Mouse (Mus musculus) ES-E14 (cell line): ENCODE data around the gene P4ha2. TPM values are rescaled to one million over a fixed set of nuclear protein-coding genes. Genes with fewer than 3 reads are reported as not detected.

Experiments used
- DNase-seq: peaks from one replicate; pipeline ENCODE4 v3.0.0-alpha.2; 2013; ENCODE audit warnings: low read depth, low spot score
- H3K27ac ChIP-seq: 2 replicates; pipeline ENCODE4 v1.5.1; 2012; ENCODE audit warnings: low read depth, mild to moderate bottlenecking, low read length, moderate library complexity, mixed read lengths; ENCODE audit not compliant: poor library complexity, insufficient read depth, severe bottlenecking
- H3K36me3 ChIP-seq: 2 replicates; pipeline ENCODE4 v1.6.1; 2012; ENCODE audit warnings: mild to moderate bottlenecking, low read length, moderate library complexity, mixed read lengths; ENCODE audit not compliant: control insufficient read depth, poor library complexity, insufficient read depth, severe bottlenecking
- H3K4me1 ChIP-seq, 2 experiments: fragments of 150-350 bp in 1 of 2; sonication (generic) in 1 of 2; 2 replicates each; pipeline ENCODE4 v1.6.1; 2012; ENCODE audit warnings: low read length in 2 of 2, mild to moderate bottlenecking in 1 of 2, mixed read lengths in 1 of 2; ENCODE audit not compliant: control insufficient read depth in 2 of 2, insufficient read depth in 2 of 2, poor library complexity in 1 of 2
- H3K4me3 ChIP-seq, 2 experiments: fragments of 150-350 bp in 1 of 2; sonication (generic) in 1 of 2; 2 replicates each; pipeline ENCODE4 v1.5.1; 2012; ENCODE audit warnings: low read length in 2 of 2, low read depth in 1 of 2, mild to moderate bottlenecking in 1 of 2, mixed read lengths in 1 of 2; ENCODE audit not compliant: insufficient read depth in 1 of 2, poor library complexity in 1 of 2, severe bottlenecking in 1 of 2
- H3K9ac ChIP-seq: 2 replicates; pipeline ENCODE4 v1.6.1; 2012; ENCODE audit warnings: low read depth, mild to moderate bottlenecking, low read length, mixed read lengths; ENCODE audit not compliant: poor library complexity, insufficient read depth, severe bottlenecking
- H3K9me3 ChIP-seq: fragments of 150-350 bp; sonication (generic); 2 replicates; pipeline ENCODE4 v1.6.1; 2012; ENCODE audit warnings: low read depth, mild to moderate bottlenecking, low read length; ENCODE audit not compliant: control insufficient read depth, insufficient read depth
- CHD2 ChIP-seq: IDR thresholded peaks from 2 replicates; pipeline ENCODE4 v1.6.1; 2014; ENCODE audit warnings: mild to moderate bottlenecking, low read depth, low read length, inconsistent platforms
- HCFC1 ChIP-seq: IDR thresholded peaks from 2 replicates; pipeline ENCODE4 v1.6.1; 2012; ENCODE audit warnings: low read length, inconsistent platforms, borderline replicate concordance; ENCODE audit not compliant: insufficient read depth
- MAFK ChIP-seq: IDR thresholded peaks from 2 replicates; pipeline ENCODE4 v1.6.1; 2014; ENCODE audit warnings: mild to moderate bottlenecking, low read depth, low read length, inconsistent platforms; ENCODE audit not compliant: insufficient read depth
- ZC3H11A ChIP-seq: IDR thresholded peaks from 2 replicates; pipeline ENCODE4 v1.6.1; 2012; ENCODE audit warnings: low read depth, mild to moderate bottlenecking, inconsistent platforms, low read length, borderline replicate concordance
- ZNF384 ChIP-seq: IDR thresholded peaks from 2 replicates; pipeline ENCODE4 v1.6.1; 2012; ENCODE audit warnings: low read depth, low read length, inconsistent platforms
- in situ Hi-C, 2 experiments: fragments of 600-800 bp; cut with MboI; formaldehyde crosslinking; loops; one replicate each; pipeline ENCODE4 v1.15.1; 2025; ENCODE audit warnings: low sequenced_read_pairs in 2 of 2, inconsistent platforms in 1 of 2; ENCODE audit not compliant: unreplicated experiment in 2 of 2
- total RNA-seq: library from RNA; depleted of rRNA; stranded (reverse); fragments of 300-350 nt; gene quantifications from 2 replicates; pipeline ENCODE4 v1.2.3, GENCODE M21; 2012

Gene P4ha2
- total RNA-seq, 1 experiment = 53.2 TPM

DNA sequence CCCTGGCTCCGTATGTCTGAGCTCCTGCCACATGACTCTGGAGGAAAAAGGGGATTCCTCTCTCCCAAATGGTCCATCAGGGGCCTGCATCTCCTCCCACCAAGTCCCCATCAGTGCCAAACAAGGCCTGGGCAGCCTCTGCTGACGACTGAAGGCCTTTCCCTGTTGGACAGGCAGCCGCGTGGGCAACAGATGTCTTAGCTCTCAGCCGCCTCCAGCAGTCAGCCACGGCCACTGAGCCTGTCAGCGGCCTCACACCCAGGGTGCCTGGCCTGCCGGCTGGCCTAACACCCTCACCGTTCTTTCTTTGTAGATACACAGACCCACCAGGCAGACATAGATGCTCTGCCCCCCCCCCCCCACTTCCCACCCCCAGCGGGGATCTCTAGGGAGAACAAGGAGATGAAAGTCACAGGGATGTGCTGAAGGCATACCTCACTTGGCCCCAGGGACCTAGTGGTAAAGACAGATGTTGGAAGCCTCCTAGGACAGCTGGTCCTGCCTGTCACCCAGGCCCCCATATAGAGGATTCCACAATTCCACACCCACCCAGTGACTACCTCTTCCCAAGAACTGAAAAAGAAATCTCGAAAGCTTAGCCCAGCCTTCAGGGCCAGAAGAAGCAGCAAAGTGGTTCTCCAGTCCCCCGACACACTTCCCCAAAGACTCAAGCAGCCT lies 32.4 kb upstream of the P4ha2 start:
- H3K4me1 ChIP-seq = peaks cover 0 to 13% of the 10 kb centered on the region in 2 experiments; a peak in 2 of 4 replicates
- TF ChIP-seq HCFC1 (no peak), CHD2 (no peak), ZNF384 (no peak), MAFK (no peak), ZC3H11A (no peak)
- no peak overlapping the region for H3K27ac ChIP-seq
- no peak for DNase-seq
- H3K4me3 ChIP-seq = no peak overlapping the region
- no peak overlapping the region for H3K9ac ChIP-seq
- no peaks in the 10 kb centered on the region for H3K36me3 ChIP-seq
- in situ Hi-C loops = no loop called here
- H3K9me3 ChIP-seq = no peaks in the 10 kb centered on the region

DNA sequence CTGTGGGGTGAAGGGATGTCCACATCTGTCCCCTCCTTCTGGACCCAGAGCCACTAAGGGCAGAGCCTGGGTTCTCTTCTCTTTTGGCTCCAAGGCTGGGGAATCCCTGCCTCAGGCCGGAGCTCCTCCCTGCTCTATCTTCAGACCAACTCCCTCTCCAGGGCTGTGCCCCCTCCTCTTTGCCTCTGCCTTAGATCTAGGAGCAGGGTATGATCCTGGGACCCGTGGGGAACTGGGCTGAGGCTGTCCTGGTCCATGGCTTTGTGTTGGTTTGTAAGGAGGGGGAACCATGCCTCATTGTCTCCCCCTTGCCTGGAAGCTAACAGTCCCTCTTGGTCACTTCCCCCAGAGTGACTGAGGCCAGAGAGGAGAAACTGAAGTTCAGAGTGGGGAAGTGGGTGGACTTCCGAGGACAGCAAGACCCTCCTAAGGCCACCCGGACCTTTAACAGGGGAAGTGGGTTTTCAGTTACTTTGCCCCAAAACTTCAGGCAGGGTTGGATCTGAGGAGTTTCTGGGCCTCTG lies 31.8 kb upstream of the P4ha2 start:
- H3K9ac ChIP-seq = no peak overlapping the region
- in situ Hi-C loops = no loop called here
- H3K9me3 ChIP-seq = no peaks in the 10 kb centered on the region
- no peak overlapping the region for H3K27ac ChIP-seq
- H3K4me3 ChIP-seq = no peak overlapping the region
- DNase-seq = no peak
- peaks cover 2 to 19% of the 10 kb centered on the region in 2 experiments; a peak in 2 of 4 replicates for H3K4me1 ChIP-seq
- H3K36me3 ChIP-seq = no peaks in the 10 kb centered on the region
- TF ChIP-seq CHD2 (no peak), ZC3H11A (no peak), HCFC1 (no peak), ZNF384 (no peak), MAFK (no peak)

DNA sequence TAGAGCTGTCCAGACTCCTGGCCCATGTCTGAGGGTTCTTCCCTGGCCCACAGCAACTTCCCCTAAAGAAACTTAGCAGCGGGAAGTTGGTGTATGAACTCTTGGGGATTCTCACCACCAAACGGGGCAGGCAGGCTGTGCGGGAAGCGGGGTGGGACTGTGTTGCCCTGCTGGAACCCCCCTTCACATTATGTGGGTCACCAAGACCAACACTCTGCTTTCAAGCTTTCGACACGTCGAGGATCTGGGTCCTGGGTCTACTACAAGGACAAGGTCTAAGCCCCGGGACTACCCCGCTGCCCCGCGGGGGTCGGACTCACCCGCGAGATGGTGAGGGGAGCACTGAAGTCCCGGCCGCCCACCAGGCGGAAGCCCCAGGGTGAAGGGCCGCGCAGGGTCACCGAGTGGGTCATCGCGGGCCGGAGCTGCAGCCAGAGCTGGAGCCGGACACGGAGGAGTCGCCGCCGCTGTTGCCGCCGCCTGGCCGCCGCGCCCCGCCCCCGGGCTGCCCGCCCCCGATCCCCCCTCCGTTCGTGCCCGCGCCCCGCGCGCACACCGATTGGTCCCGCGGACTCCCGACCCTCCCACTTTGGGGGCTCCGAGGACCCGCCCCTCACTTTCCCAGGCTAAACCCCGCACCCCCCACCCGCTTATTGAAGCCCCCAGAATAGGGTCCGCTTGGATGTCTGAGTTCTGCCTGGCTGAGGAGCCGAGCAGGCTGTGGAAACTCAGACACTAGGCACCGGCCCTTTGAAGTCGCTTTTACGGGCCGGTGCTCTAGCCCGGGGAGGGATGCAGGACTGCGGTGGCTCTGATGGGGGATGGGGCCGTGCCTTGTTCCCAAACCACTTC lies 31.1 kb upstream of the P4ha2 start, which contains the start of gene Pdlim4:
Pdlim4 (minus strand) TSS at position 495 of the 852 bp plus-strand sequence.
- Histone ChIP-seq H3K36me3 (no peaks in the 10 kb centered on the region), H3K9me3 (no peaks in the 10 kb centered on the region), H3K4me3 (peak within 1 kb of the TSS; percentile 64 to 73), H3K9ac (peak within 1 kb of the TSS; percentile 55), H3K27ac (no peak within 1 kb of the TSS), H3K4me1 (peaks cover 2 to 21% of the 10 kb centered on the region in 2 experiments; a peak in 2 of 4 replicates)
- TF ChIP-seq MAFK (no peak), CHD2 (no peak)
- DNase-seq = no peak
- in situ Hi-C loops = no loop called here

DNA sequence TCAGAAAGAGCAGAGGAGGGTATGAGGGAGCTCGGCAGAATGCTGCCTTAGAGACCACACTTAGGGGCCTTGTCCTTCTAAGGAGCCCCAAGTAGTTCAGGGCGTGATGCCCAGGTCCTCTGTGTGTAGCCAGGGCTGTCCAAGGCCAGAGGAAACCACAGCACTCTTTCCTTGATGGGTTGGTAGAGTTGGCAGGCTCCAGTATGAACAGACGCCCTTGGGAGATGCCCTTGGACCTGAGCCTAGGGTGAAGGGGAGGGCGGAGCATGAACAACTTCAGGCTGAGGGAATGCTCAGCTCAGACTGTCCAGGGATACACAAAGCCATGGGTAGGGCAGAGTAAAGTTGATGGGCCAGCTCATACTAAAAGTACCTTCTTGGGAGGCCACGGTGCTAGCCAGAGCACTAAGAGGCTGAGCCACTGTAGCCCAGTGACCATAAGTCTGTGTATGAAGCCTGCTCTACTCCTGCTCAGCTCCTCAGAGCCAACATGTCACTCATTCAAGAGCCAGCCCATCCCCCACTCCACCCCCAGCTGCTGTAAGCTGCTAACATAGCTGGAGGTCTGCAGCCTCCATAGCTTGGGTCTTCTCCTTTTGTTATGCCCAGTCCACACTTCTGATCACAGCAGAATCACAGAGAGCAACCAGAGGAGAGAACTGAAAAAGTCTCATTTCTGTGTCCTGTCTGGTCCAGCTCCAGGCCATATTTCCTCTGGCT lies 28.0 kb upstream of the P4ha2 start:
- Histone ChIP-seq H3K27ac (no peak overlapping the region), H3K4me1 (peaks cover 2 to 22% of the 10 kb centered on the region in 2 experiments; a peak in 3 of 4 replicates), H3K9ac (no peak overlapping the region), H3K9me3 (no peaks in the 10 kb centered on the region), H3K4me3 (no peak overlapping the region), H3K36me3 (no peaks in the 10 kb centered on the region)
- no peak for DNase-seq
- TF ChIP-seq MAFK (no peak), ZC3H11A (no peak), HCFC1 (no peak), ZNF384 (no peak), CHD2 (no peak)
- in situ Hi-C loops = no loop called here
